Mouse (Mus musculus) midbrain, embryonic 12.5 days (tissue): ENCODE data around the gene Ccdc57. TPM values are rescaled to one million over a fixed set of nuclear protein-coding genes. Genes with fewer than 3 reads are reported as not detected.
"Not testable (repeated sequence)": the region's sequence is repeated elsewhere in the genome, so short reads cannot be mapped to it uniquely, and the experiment has no call there.

Experiments
- ATAC-seq: fragments of 200-750 bp; cut with Nextera tagmentation; 2 replicates; pipeline ENCODE4 v1.8.0; 2017; ENCODE audit warnings: low read depth, moderate TSS enrichment, moderate library complexity; ENCODE audit not compliant: low FRiP score
- H3K27ac ChIP-seq: fragments of 300-500 bp; sonication (generic); replicated peaks from 2 replicates; pipeline ENCODE4 v1.5.1; 2016; ENCODE audit warnings: mild to moderate bottlenecking
- H3K27me3 ChIP-seq: fragments of 300-500 bp; sonication (generic); 2 replicates; pipeline ENCODE4 v1.6.1; 2016; ENCODE audit warnings: mild to moderate bottlenecking
- H3K36me3 ChIP-seq: fragments of 300-500 bp; sonication (generic); 2 replicates; pipeline ENCODE4 v1.6.1; 2016
- H3K4me1 ChIP-seq: fragments of 300-500 bp; sonication (generic); 2 replicates; pipeline ENCODE4 v1.6.1; 2016
- H3K4me2 ChIP-seq: fragments of 300-500 bp; sonication (generic); replicated peaks from 2 replicates; pipeline ENCODE4 v1.6.1; 2016; ENCODE audit warnings: mild to moderate bottlenecking, moderate library complexity
- H3K4me3 ChIP-seq: fragments of 300-500 bp; sonication (generic); 2 replicates; pipeline ENCODE4 v1.5.1; 2016; ENCODE audit warnings: mild to moderate bottlenecking
- H3K9ac ChIP-seq: fragments of 300-500 bp; sonication (generic); replicated peaks from 2 replicates; pipeline ENCODE4 v1.6.1; 2016; ENCODE audit warnings: mild to moderate bottlenecking, moderate library complexity
- H3K9me3 ChIP-seq: fragments of 300-500 bp; sonication (generic); 2 replicates; pipeline ENCODE4 v1.6.1; 2016; ENCODE audit warnings: mild to moderate bottlenecking
- WGBS: fragments of 180-500 bp; shearing (Covaris S2); methylation state at CpG from one replicate; pipeline ENCODE4 v1.1.7; 2016; 5-methylcytosine and 5-hydroxymethylcytosine counted together
- polyA plus RNA-seq: library from polyadenylated mRNA; unstranded; fragments of >200 nt; fragmentation: Nextera tagmentation; extraction: Ambion mirVana; gene quantifications from 2 replicates; pipeline ENCODE4 v1.2.1, GENCODE M21; 2016

Ccdc57 gene
- polyA plus RNA-seq, 1 experiment from 2014 or later: 6.3 TPM

DNA sequence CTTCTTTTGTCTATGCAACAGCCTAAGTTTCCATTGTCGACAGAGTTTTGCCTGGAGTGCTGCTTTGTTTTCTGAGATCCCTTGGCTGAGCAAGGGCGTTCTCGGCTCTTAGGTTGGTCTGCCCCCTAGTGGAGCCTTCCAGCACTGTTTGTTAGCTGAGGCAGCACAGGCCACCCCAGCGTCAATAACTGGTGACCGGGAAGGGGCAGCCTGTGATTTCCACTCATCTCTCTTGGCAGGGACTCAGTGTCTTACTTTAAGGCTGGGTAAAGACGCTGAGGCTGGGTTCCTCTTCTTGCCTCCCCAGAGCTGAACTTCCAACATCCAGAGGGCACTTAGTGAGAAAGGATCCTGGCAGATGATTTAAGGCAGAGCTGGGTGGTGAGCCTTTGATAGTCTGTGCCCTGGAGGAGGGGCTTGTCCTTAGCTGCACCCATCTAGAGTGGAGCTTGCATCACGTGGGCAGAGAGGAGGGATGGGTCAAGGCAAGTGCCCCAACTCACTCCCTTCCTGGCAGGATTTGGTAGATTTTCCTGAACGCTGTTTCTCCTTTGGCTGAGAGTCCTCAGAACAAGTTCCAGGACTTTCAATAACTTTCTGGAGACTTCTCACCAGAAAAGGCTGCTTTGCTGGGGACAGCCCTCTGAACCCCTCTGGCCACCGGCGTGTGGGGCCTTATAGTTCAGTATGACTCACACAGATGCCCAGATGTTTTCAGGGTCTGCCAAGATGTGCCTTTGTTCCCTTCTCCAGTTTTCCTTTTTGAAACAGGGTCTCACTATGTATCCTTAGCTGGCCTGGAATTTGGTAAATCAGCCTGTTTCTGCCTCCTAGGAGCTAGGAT is 132.4 kb downstream of the Ccdc57 start:
- 0 out of 2 replicates have a peak overlapping the region, but pooled peaks have one; percentile 16 for H3K9ac ChIP-seq
- no peak overlapping the region for H3K4me3 ChIP-seq
- H3K4me1 ChIP-seq: peaks cover 6% of the 10 kb centered on the region
- peaks cover 6% of the 10 kb centered on the region for H3K36me3 ChIP-seq
- WGBS: 16% methylated on average over 10 of the region's 10 CpGs
- H3K27me3 ChIP-seq: no peaks in the 10 kb centered on the region
- no peaks in the 10 kb centered on the region for H3K9me3 ChIP-seq
- peak overlapping the region; percentile 27 for H3K27ac ChIP-seq
- peak; percentile 50; the same call in 1 of the 2 replicates for ATAC-seq
- no peak overlapping the region for H3K4me2 ChIP-seq

DNA sequence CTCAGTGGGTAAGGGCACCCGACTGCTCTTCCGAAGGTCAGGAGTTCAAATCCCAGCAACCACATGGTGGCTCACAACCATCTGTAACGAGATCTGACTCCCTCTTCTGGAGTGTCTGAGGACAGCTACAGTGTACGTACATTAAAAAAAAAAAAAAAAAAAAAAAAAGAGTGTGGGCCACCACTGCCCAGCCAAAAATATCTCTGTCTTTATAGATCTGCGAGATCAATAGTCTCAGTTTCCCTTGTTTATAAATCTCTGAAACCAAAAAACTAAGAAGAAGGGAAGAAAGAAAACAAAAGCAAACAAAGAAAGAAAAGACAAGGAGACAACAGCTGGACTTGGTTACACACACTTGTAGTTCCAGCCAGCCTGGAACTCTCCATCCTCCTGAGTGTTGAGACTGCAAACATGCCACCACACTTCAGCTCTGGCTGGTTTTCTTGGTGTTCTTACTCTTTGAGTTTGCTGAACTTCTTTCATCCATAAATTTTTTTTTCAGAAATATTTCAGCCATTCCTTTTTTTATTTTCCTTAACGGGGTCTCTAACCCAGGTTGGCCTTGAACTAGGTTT is 133.3 kb downstream of the Ccdc57 start:
- Histone ChIP-seq H3K27ac (peak overlapping the region; percentile 27; the same call in 1 of the 2 replicates), H3K4me2 (no peak overlapping the region), H3K9ac (no peak overlapping the region), H3K4me1 (peaks cover 15% of the 10 kb centered on the region), H3K9me3 (no peaks in the 10 kb centered on the region), H3K36me3 (peaks cover 5% of the 10 kb centered on the region; the same call in 1 of the 2 replicates), H3K27me3 (no peaks in the 10 kb centered on the region), H3K4me3 (no peak overlapping the region)
- ATAC-seq: no peak
- WGBS: 79% methylated on average over 6 of the region's 6 CpGs

DNA sequence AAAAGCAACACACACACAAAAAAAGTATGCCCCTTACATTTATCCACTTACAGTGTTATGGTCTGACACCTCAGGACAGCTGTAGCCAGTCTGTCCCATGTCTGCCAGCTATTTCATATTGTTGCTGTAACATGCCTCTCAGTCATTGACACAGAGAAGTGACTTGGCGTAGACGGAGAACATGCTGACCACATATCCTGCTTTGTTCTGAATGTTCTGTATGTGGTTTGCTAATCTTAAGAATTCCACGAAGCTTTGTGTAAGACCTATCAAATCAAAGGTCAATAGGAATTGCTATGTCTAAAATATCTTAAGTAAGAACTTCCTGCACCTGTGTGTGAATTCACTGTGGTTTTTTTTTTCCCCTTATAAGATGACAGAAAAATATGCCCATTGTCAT is 134.4 kb downstream of the Ccdc57 start:
- no peak for ATAC-seq
- no peak overlapping the region for H3K4me3 ChIP-seq
- H3K9ac ChIP-seq: no peak overlapping the region
- no peaks in the 10 kb centered on the region for H3K27me3 ChIP-seq
- no peaks in the 10 kb centered on the region for H3K9me3 ChIP-seq
- WGBS: 93% methylated on average over 3 of the region's 3 CpGs
- peaks cover 15% of the 10 kb centered on the region for H3K36me3 ChIP-seq
- no peak overlapping the region for H3K4me2 ChIP-seq
- H3K4me1 ChIP-seq: peaks cover 18% of the 10 kb centered on the region
- H3K27ac ChIP-seq: no peak overlapping the region

DNA sequence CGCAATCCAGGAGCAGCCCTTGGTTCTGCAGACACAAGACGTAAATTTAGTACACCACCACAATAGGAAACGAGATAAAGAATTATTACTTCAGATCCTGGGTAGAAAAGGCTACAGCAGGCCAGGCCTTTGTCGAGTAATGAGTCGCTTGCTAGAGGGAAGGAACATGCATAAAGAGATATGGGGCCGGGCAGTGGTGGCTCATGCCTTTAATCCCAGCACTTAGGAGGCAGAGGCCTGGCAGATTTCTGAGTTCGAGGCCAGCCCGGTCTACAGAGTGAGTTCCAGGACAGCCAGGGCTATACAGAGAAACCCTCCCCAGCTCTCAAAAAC is 136.1 kb downstream of the Ccdc57 start:
- H3K9me3 ChIP-seq: no peaks in the 10 kb centered on the region
- H3K27ac ChIP-seq: peak overlapping the region; percentile 89
- H3K36me3 ChIP-seq: peaks cover 32% of the 10 kb centered on the region
- peaks cover 18% of the 10 kb centered on the region for H3K4me1 ChIP-seq
- peak overlapping the region; percentile 99 for H3K4me2 ChIP-seq
- H3K27me3 ChIP-seq: no peaks in the 10 kb centered on the region
- H3K4me3 ChIP-seq: peak overlapping the region; percentile 91
- ATAC-seq: peak; percentile 57
- H3K9ac ChIP-seq: peak overlapping the region; percentile 96
- WGBS: 21% methylated on average over 8 of the region's 8 CpGs

DNA sequence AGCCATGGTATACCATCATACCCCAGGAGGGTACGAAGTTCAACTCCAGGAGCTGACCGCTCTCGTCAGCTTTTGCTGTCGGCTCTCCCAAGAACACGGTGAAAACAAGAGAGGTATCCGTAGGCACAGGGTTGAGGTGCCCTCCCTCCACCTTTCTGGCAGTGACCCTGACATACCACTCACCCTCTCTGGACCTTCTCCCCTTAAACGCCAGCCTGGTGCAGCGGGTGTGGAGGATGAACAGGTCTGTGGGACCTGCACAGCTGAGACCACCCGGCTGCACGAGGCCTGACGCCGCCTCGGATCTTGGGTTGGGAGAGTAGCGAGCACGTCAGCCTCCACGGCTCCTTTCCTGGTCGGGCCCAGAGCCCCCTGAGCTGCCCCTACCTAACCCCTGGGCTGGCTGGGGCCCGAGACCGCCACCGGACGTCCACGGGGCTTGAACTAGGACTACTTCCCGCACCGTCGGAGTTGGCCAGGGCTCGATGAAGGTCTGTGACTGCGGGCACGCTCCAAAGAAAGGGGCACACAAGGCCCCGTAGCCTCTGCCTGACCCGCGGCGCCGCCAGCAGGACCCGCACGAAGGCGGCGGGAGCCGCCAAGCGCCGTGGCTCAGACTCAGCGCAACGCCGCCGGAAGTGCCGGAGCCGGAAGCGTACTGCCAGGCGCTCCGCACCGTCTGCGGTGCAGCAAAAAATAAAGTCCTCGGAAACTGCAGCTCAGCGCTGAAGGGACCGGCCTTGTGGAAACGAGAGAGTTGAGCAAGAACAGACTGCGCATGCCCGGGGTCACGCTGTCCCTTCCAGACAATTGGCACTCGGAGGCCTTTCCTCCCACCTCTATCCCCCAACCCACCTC is 136.7 kb downstream of the Ccdc57 start, which contains the start of gene Dus1l:
Gene Dus1l (minus strand): TSS at position 648 of the 858 bp plus-strand sequence.
- ATAC-seq: peak; percentile 84
- H3K4me3 ChIP-seq: peak within 1 kb of the TSS; percentile 91
- peak within 1 kb of the TSS; percentile 96 for H3K9ac ChIP-seq
- no peaks in the 10 kb centered on the region for H3K9me3 ChIP-seq
- 2% methylated on average over 59 of the region's 59 CpGs for WGBS
- no peaks in the 10 kb centered on the region for H3K27me3 ChIP-seq
- H3K36me3 ChIP-seq: peaks cover 38% of the 10 kb centered on the region
- peak within 1 kb of the TSS; percentile 99 for H3K4me2 ChIP-seq
- H3K4me1 ChIP-seq: peaks cover 18% of the 10 kb centered on the region
- H3K27ac ChIP-seq: peak within 1 kb of the TSS; percentile 89

DNA sequence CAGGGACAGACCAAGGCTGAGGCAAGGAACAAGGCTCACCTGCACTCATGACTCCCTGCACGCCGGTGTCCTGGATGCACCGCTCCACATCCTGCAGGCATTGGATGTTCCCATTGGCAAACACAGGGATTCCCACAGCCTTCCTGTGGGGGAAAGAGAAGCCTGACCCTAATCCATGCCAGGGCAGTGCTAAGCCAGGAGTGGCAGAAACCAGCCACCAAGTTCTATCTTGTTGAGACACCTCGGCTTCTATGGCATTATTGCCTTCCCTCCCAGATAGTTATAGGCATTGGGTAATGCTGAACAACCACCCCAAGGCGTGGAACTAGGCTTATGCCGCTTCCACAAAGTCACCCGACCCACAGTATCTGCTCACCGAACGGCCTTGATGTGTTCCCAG is 140.0 kb downstream of the Ccdc57 start:
- no peaks in the 10 kb centered on the region for H3K9me3 ChIP-seq
- 95% methylated on average over 9 of the region's 9 CpGs for WGBS
- ATAC-seq: no peak

DNA sequence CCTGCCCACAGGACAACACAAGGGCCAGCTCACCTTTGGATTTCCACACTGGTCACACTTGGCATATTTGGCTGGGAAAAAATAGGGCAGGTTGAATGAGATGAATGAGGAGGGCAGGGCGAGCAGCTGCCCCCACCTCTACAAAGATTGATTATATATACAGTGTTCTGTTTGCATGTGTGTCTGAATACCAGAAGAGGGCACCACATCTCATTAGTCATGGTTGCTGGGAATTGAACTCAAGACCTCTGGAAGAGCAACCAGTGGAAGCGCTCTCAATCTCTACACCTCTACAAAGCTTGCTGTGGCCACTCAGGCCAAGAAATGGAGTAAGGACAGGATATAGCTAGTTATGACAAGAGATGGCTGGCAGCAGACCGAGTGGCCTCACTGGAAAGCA is 142.9 kb downstream of the Ccdc57 start:
- H3K27ac ChIP-seq: no peak overlapping the region
- H3K4me1 ChIP-seq: peaks cover 18% of the 10 kb centered on the region
- peaks cover 86% of the 10 kb centered on the region for H3K36me3 ChIP-seq
- H3K9ac ChIP-seq: no peak overlapping the region
- no peaks in the 10 kb centered on the region for H3K27me3 ChIP-seq
- no peak overlapping the region for H3K4me3 ChIP-seq
- ATAC-seq: no peak
- H3K4me2 ChIP-seq: no peak overlapping the region
- no peaks in the 10 kb centered on the region for H3K9me3 ChIP-seq
- WGBS: 94% methylated on average over 3 of the region's 3 CpGs

More for the DNA sequence above, 140.0 kb downstream of the Ccdc57 start:
- peaks cover 68% of the 10 kb centered on the region for H3K36me3 ChIP-seq
- H3K27ac ChIP-seq: no peak overlapping the region
- no peak overlapping the region for H3K9ac ChIP-seq
- H3K27me3 ChIP-seq: no peaks in the 10 kb centered on the region
- peaks cover 18% of the 10 kb centered on the region for H3K4me1 ChIP-seq
- H3K4me3 ChIP-seq: no peak overlapping the region
- H3K4me2 ChIP-seq: no peak overlapping the region

DNA sequence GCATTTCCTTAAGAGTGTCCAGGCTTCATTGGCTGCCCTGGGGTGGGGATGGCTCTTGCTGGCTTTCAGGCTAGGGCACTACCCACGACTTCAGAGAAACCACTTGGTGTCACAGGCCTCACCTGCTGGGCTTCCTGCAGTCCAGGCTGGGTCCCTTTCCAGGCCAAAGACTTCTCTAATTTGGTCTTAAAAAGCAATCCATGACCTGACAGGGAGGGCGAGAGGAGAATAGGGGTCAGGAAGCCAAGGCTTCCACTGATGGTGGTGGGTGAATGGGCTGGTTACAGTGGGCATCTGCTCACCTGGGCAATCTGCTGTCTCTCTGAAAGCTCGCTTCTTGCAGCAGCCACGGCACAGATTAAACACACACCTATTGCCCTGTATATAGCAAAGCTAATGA is 143.3 kb downstream of the Ccdc57 start:
- no peak for ATAC-seq
- H3K9me3 ChIP-seq: no peaks in the 10 kb centered on the region
- H3K27ac ChIP-seq: no peak overlapping the region
- WGBS: 90% methylated on average over 4 of the region's 4 CpGs
- no peak overlapping the region for H3K4me3 ChIP-seq
- H3K4me2 ChIP-seq: no peak overlapping the region
- H3K27me3 ChIP-seq: no peaks in the 10 kb centered on the region
- peaks cover 15% of the 10 kb centered on the region for H3K4me1 ChIP-seq
- no peak overlapping the region for H3K9ac ChIP-seq
- peaks cover 82% of the 10 kb centered on the region for H3K36me3 ChIP-seq

DNA sequence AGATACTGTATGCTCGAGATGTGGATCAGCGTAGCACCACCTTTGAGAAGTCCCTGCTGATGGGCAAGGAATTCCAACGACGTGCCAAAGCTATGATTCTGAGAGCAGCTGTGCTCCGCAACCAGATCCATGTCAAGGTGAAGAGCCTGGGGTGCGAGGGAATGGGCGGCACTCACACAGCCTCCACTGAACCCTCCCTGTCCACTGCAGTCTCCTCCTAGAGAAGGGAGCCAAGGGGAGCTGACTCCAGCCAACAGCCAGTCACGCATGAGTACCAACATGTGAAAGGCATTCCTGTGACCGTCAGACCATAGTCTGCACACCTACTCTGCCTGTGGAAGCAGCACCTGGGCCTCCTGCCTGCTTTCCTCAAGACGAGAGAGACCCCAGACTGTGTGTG is 144.2 kb downstream of the Ccdc57 start:
- H3K4me3 ChIP-seq, H3K4me2 ChIP-seq, H3K27me3 ChIP-seq, ATAC-seq, H3K9ac ChIP-seq, H3K27ac ChIP-seq, H3K9me3 ChIP-seq: not testable (repeated sequence)
- H3K36me3 ChIP-seq: peaks cover 74% of the 10 kb centered on the region
- WGBS: 89% methylated on average over 9 of the region's 10 CpGs
- H3K4me1 ChIP-seq: peaks cover 15% of the 10 kb centered on the region

DNA sequence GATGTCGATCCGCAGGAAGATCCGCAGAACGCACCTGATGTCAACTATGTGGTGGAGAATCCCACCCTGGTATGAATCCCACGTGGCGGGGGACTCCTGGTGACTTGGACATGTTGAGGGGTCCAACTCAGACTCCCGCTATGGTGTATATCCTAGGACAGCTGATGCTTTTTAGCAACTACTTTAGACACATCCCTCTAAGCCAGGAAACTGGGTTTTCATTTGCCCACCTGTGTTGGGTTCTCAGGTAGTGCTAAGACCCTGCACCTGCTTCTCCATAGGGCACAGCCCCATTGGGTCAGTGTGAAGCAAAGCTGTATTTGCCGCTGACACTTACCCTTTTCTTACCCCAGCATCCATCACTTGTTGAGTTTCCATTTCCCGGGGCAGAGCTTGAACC is 147.5 kb downstream of the Ccdc57 start:
- 39% methylated on average over 9 of the region's 9 CpGs for WGBS
- Histone ChIP-seq H3K9me3 (no peaks in the 10 kb centered on the region), H3K36me3 (peaks cover 57% of the 10 kb centered on the region), H3K27me3 (peaks cover 4% of the 10 kb centered on the region; the same call in 1 of the 2 replicates), H3K4me2 (peak overlapping the region; percentile 95), H3K4me1 (peaks cover 22% of the 10 kb centered on the region), H3K27ac (no peak overlapping the region), H3K4me3 (peak overlapping the region; percentile 80), H3K9ac (peak overlapping the region; percentile 84)
- ATAC-seq: no peak

DNA sequence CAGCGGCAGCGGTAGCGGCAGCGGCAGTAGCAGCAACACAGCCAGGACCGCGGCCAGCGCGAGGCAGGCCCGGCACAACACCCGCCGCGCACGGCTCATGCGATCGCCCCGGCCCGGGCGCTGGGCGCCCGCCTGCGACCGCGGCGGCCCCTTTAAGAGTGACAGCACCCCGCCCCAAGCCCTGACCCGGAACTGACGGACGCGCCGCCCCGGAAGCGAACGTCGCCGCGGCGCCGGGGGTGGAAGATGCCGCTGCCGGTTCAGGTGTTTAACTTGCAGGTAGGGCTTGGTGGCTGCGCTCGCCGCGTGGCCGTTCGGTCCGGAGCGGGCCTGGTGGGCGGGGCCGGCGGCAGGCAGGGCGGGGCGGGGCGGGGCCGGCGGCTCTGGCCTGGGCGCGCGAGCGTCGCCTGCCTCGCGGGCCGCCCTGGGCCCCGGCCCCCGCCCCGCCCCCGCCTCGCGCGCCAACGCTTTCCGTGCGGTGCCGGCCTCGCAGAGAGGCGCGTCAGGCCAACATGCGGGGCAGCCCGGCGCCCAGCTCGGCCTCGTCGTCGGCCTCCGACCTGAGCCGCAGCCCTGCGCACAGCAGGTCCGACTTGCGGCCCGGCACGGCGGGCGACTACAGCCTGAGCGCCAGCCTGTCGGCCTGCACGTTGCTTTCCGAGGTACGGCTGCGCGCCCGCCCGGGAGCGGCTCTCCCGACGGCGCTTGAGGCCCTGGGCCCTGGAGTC is 148.4 kb downstream of the Ccdc57 start, which contains the start of the genes Rfng and Gps1:
Gene Rfng (minus strand): TSS at position 144 of the 728 bp plus-strand sequence.
Gene Gps1 (plus strand): TSS at position 209 of the 728 bp plus-strand sequence.
- WGBS: 1% methylated on average over 69 of the region's 107 CpGs
- Histone ChIP-seq H3K4me3 (peak within 1 kb of the TSS; percentile 80), H3K27ac (peak within 1 kb of the TSS; percentile 46), H3K9me3 (no peaks in the 10 kb centered on the region), H3K27me3 (peaks cover 4% of the 10 kb centered on the region; the same call in 1 of the 2 replicates), H3K4me1 (peaks cover 22% of the 10 kb centered on the region), H3K4me2 (peak within 1 kb of the TSS; percentile 95), H3K36me3 (peaks cover 52% of the 10 kb centered on the region), H3K9ac (peak within 1 kb of the TSS; percentile 84)
- peak; percentile 81 for ATAC-seq
